Mouse (Mus musculus) T-cell, adult 66 days (primary cell): ENCODE measurements around the gene Pacsin3. TPM values are rescaled to one million over a fixed set of nuclear protein-coding genes. Genes with fewer than 3 reads are reported as not detected.

Source experiments
- total RNA-seq, 2 experiments: library from RNA; stranded (reverse); gene quantifications; 3 replicates in 1 of 2; 4 replicates in 1 of 2; pipeline ENCODE4 v1.2.4; 2023

The Pacsin3 gene
- total RNA-seq: 1 to 10 TPM in 1 of 2 experiments, under 1 TPM in 1; 0.38 to 1.3 TPM

DNA sequence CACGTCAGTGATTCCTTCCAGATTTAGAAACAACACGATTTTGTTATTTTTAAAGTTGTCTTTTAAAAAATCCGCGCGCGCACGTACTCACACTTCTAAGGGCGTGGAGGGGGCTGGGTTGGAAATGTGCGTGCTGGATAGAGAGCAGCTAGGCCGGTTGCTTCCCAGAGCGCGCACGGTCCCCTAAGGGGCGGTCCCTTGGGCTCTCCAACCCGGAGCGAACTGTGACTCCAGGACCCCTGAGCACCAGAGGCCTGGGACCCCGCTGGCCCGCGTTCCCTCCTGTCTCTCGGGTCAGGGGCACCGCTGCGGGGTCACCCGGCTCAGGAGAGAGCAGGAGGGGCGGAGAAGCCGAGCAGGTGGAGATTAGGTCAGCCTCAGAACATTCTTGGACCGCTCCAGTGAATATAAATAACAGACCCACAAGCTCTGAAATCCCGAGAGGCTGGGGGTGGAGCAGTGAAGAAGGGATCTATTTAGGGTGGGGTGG is at the start of gene Pacsin3:
Gene Pacsin3 (plus strand): TSS at position 294 of the 490 bp plus-strand sequence.

GRCm38 (mm10) chr2:91236601-91237510 is 18.9 kb upstream of the Pacsin3 start, which contains the start of gene Ddb2:
Ddb2 (minus strand) TSS chr2:91236982.

GRCm38 (mm10) chr2:91264711-91265681 is 9.2 kb downstream of the Pacsin3 start, which contains the start of gene Arfgap2:
Arfgap2 (plus strand) TSS chr2:91264974.

Other genes with a start within 250 kb of the Pacsin3 start
- gene Rapsn, start 220.3 kb upstream of the Pacsin3 start, total RNA-seq: 1 to 10 TPM in 1 of 2 experiments, not detected in 1; 1.9 TPM
- 100 to 1,000 TPM; 131 to 145 TPM for gene Psmc3, start 201.9 kb upstream of the Pacsin3 start, total RNA-seq
- gene Slc39a13, start 185.5 kb upstream of the Pacsin3 start, total RNA-seq: 10 to 100 TPM; 24.4 to 27.9 TPM
- gene Spi1, start 173.6 kb upstream of the Pacsin3 start, total RNA-seq: 1 to 10 TPM; 1.6 to 2.0 TPM
- gene Mybpc3, start 137.8 kb upstream of the Pacsin3 start, total RNA-seq: not detected
- 100 to 1,000 TPM; 275 to 301 TPM for gene Madd, start 72.1 kb upstream of the Pacsin3 start, total RNA-seq
- 1 to 10 TPM; 1.9 to 4.7 TPM for gene Nr1h3, start 53.1 kb upstream of the Pacsin3 start, total RNA-seq
- gene Acp2, start 53.1 kb upstream of the Pacsin3 start, total RNA-seq: 1 to 10 TPM; 9.1 to 9.5 TPM
- 10 to 100 TPM; 66.7 to 67.2 TPM for gene Ddb2, start 19.0 kb upstream of the Pacsin3 start, total RNA-seq
- gene Arfgap2, start 9.0 kb downstream of the Pacsin3 start, total RNA-seq: 100 to 1,000 TPM; 144 to 159 TPM
- 10 to 100 TPM in 1 of 2 experiments, 1 to 10 TPM in 1; 6.7 to 10.5 TPM for gene 1110051M20Rik, start 188.8 kb downstream of the Pacsin3 start, total RNA-seq
- gene Lrp4, start 201.6 kb downstream of the Pacsin3 start, total RNA-seq: under 1 TPM; 0.09 to 0.12 TPM